ENCODE assay signal across 14 mouse cellular contexts in genomic region chr16:18156579-18157350, GRCm38 (mm10). TPM values are rescaled to one million over a fixed set of nuclear protein-coding genes. Genes with fewer than 3 reads are reported as not detected.
A peak's percentile ranks its signal among the peaks of the same experiment; 100 is the strongest.
DNase-seq lines count a peak whose midpoint lies in the region; ATAC-seq lines count a peak whose summit lies in the region.
"Had no signal": no experiment of that assay in that cellular context is flagged by ENCODE, and none has a peak within 500 bp of the region (broad histone marks: within the 10 kb centered on the region; RNA-seq: fewer than 3 reads in every experiment).

No protein-coding gene starts in this region.

- H3K4me2 ChIP-seq in forebrain, embryonic 15.5 days (replicated peaks): no peak overlapping the region
- H3K4me2 ChIP-seq in limb, embryonic 13.5 days (replicated peaks): no peak overlapping the region
- H3K4me2 ChIP-seq in neural tube, embryonic 15.5 days: no peak overlapping the region
- H3K4me2 ChIP-seq: embryonic facial prominence, embryonic 15.5 days; liver, embryonic 15.5 days had no signal

- H3K27me3 ChIP-seq in forebrain, embryonic 10.5 days (ENCODE audit: poor library complexity, severe bottlenecking): no peaks in the 10 kb centered on the region; the same call in none of the 2 replicates
- H3K27me3 ChIP-seq in forebrain, embryonic 15.5 days: no peaks in the 10 kb centered on the region
- H3K27me3 ChIP-seq in megakaryocyte, embryonic 14.5 days (replicated peaks): no peaks in the 10 kb centered on the region
- 0 out of 2 replicates have a peak, but pooled peaks cover 7% of the 10 kb centered on the region for H3K27me3 ChIP-seq in limb, embryonic 13.5 days
- H3K27me3 ChIP-seq in neural tube, embryonic 15.5 days (replicated peaks): no peaks in the 10 kb centered on the region
- H3K27me3 ChIP-seq: embryonic facial prominence, embryonic 15.5 days; liver, embryonic 15.5 days had no signal

- ATAC-seq in forebrain, embryonic 15.5 days (replicated peaks): no peak
- no peak for ATAC-seq in megakaryocyte, adult 5-6 weeks (ENCODE audit: poor library complexity, severe bottlenecking)
- no peak for ATAC-seq in limb, embryonic 13.5 days (ENCODE audit: low FRiP score, low read depth)
- ATAC-seq in neural tube, embryonic 15.5 days (ENCODE audit: low FRiP score): peak; percentile 65

- H3K27ac ChIP-seq in forebrain, embryonic 10.5 days: peak overlapping the region; percentile 53; the same call in 1 of the 2 replicates
- no peak overlapping the region for H3K27ac ChIP-seq in forebrain, embryonic 15.5 days (replicated peaks)
- peak overlapping the region; percentile 28; the same call in 1 of the 2 replicates for H3K27ac ChIP-seq in limb, embryonic 13.5 days
- peak overlapping the region; percentile 75 for H3K27ac ChIP-seq in neural tube, embryonic 15.5 days (replicated peaks)
- H3K27ac ChIP-seq: embryonic facial prominence, embryonic 15.5 days; liver, embryonic 15.5 days had no signal

- 76% methylated on average over 12 of the region's 12 CpGs for WGBS in forebrain, embryonic 10.5 days
- 49% methylated on average over 12 of the region's 12 CpGs for WGBS in forebrain, embryonic 15.5 days
- WGBS in limb, embryonic 13.5 days: 19% methylated on average over 12 of the region's 12 CpGs
- WGBS in neural tube, embryonic 15.5 days: 24% methylated on average over 12 of the region's 12 CpGs

- H3K9ac ChIP-seq in forebrain, embryonic 15.5 days (replicated peaks): no peak overlapping the region
- peak overlapping the region; percentile 35; the same call in 1 of the 2 replicates for H3K9ac ChIP-seq in limb, embryonic 13.5 days
- no peak overlapping the region for H3K9ac ChIP-seq in neural tube, embryonic 15.5 days (replicated peaks)
- H3K9ac ChIP-seq: embryonic facial prominence, embryonic 15.5 days; liver, embryonic 15.5 days had no signal

- no peaks in the 10 kb centered on the region for H3K9me3 ChIP-seq in forebrain, embryonic 10.5 days
- no peaks in the 10 kb centered on the region for H3K9me3 ChIP-seq in forebrain, embryonic 15.5 days
- H3K9me3 ChIP-seq in megakaryocyte, embryonic 14.5 days: no peaks in the 10 kb centered on the region
- no peaks in the 10 kb centered on the region for H3K9me3 ChIP-seq in limb, embryonic 13.5 days
- H3K9me3 ChIP-seq in neural tube, embryonic 15.5 days (replicated peaks): no peaks in the 10 kb centered on the region
- H3K9me3 ChIP-seq: embryonic facial prominence, embryonic 15.5 days; G1E; liver, embryonic 15.5 days had no signal

- DNase-seq in forebrain, embryonic 10.5 days (ENCODE audit: extremely low spot score, low spot score): no peak
- DNase-seq in adrenal gland, postnatal 36 days: no peak
- DNase-seq in adrenal gland, postnatal 14 days: no peak
- DNase-seq: gastrocnemius, postnatal 25 days; right cerebral cortex, adult 18-20 months; thymus, postnatal 4 days had no signal

- H3K4me1 ChIP-seq in forebrain, embryonic 10.5 days: peaks cover 54% of the 10 kb centered on the region
- H3K4me1 ChIP-seq in forebrain, embryonic 15.5 days: peaks cover 48% of the 10 kb centered on the region
- peaks cover 100% of the 10 kb centered on the region for H3K4me1 ChIP-seq in megakaryocyte, embryonic 14.5 days
- peaks cover 75% of the 10 kb centered on the region for H3K4me1 ChIP-seq in limb, embryonic 13.5 days
- peaks cover 61% of the 10 kb centered on the region for H3K4me1 ChIP-seq in neural tube, embryonic 15.5 days

- H3K36me3 ChIP-seq in forebrain, embryonic 10.5 days (replicated peaks): no peaks in the 10 kb centered on the region
- H3K36me3 ChIP-seq in forebrain, embryonic 15.5 days: no peaks in the 10 kb centered on the region
- H3K36me3 ChIP-seq in megakaryocyte, embryonic 14.5 days (replicated peaks; ENCODE audit: low read length): peaks cover 58% of the 10 kb centered on the region
- no peaks in the 10 kb centered on the region for H3K36me3 ChIP-seq in limb, embryonic 13.5 days
- peaks cover 2% of the 10 kb centered on the region; the same call in 1 of the 2 replicates for H3K36me3 ChIP-seq in neural tube, embryonic 15.5 days
- H3K36me3 ChIP-seq: embryonic facial prominence, embryonic 15.5 days; G1E; liver, embryonic 15.5 days had no signal

- no peak overlapping the region for H3K4me3 ChIP-seq in forebrain, embryonic 10.5 days
- H3K4me3 ChIP-seq in forebrain, embryonic 15.5 days: no peak overlapping the region
- peak overlapping the region; percentile 89 for H3K4me3 ChIP-seq in megakaryocyte, embryonic 14.5 days (replicated peaks)
- H3K4me3 ChIP-seq in limb, embryonic 13.5 days: no peak overlapping the region
- no peak overlapping the region for H3K4me3 ChIP-seq in neural tube, embryonic 15.5 days (replicated peaks)
- H3K4me3 ChIP-seq: embryonic facial prominence, embryonic 15.5 days; liver, embryonic 15.5 days had no signal

RNA-seq across cellular contexts. Expression of gene Rtn4r, which starts 29.3 kb away (rescaled TPM):
- polyA plus RNA-seq in forebrain, embryonic 10.5 days (2016; fragmentation: Nextera tagmentation; extraction: Ambion mirVana): 0.87 and 1.2 TPM in 2 replicates
- polyA plus RNA-seq in forebrain, embryonic 15.5 days (2015; fragmentation: Nextera tagmentation; extraction: Ambion mirVana): 18.1 and 21.9 TPM in 2 replicates
- 56.5 and 164 TPM in 2 replicates for polyA plus RNA-seq in megakaryocyte, embryonic 14.5 days (2012; ENCODE audit: insufficient read depth, low replicate concordance)
- 0.36 and 0.85 TPM in 2 replicates for total RNA-seq in megakaryocyte, adult 5-6 weeks (2015)
- 0.26 TPM in 1 of 2 replicates, not detected in the other for total RNA-seq in megakaryocyte, adult 5-6 weeks (2017)
- polyA plus RNA-seq in limb, embryonic 13.5 days (2015; fragmentation: Nextera tagmentation; extraction: Ambion mirVana): 6.4 and 6.5 TPM in 2 replicates
- 26.5 and 28.7 TPM in 2 replicates for polyA plus RNA-seq in neural tube, embryonic 15.5 days (2015; fragmentation: Nextera tagmentation; extraction: Ambion mirVana)
- under 1 TPM in 1 of 2 experiments, not detected in 1; 0.20 TPM for total RNA-seq in adrenal gland, postnatal 36 days (2021)
- total RNA-seq in adrenal gland, postnatal 14 days (2021): 0.33 and 0.86 TPM in 2 replicates
- polyA plus RNA-seq: G1E had no signal
